Mouse (Mus musculus): ENCODE measurements around the gene Dck. TPM values are rescaled to one million over a fixed set of nuclear protein-coding genes. Genes with fewer than 3 reads are reported as not detected.

Dck gene
- polyA plus RNA-seq, 1 experiment from 2014 or later = 54.7 TPM

- no peak overlapping the region for H3K27ac ChIP-seq (ENCODE audit: low read depth, low read length)
- no peak overlapping the region for H3K4me2 ChIP-seq
- WGBS (ENCODE audit: insufficient replicate concordance) = 24% methylated on average over 4 of the region's 4 CpGs
- no peaks in the 10 kb centered on the region for H3K9me3 ChIP-seq (replicated peaks; ENCODE audit: control insufficient read depth, low read length)
- no peaks in the 10 kb centered on the region for H3K36me3 ChIP-seq (ENCODE audit: control insufficient read depth, insufficient read depth, low read length)
- peaks cover 2% of the 10 kb centered on the region; the same call in 1 of the 2 replicates for H3K4me1 ChIP-seq (ENCODE audit: control insufficient read depth, insufficient read depth, low read length)
- no peak overlapping the region for H3K4me3 ChIP-seq (ENCODE audit: low read depth, low read length)
- H3K27me3 ChIP-seq (ENCODE audit: control insufficient read depth, insufficient read depth, low read length) = no peaks in the 10 kb centered on the region
- ATAC-seq (replicated peaks; ENCODE audit: insufficient number of reproducible peaks, low FRiP score, low TSS enrichment) = no peak
- no peak overlapping the region for H3K9ac ChIP-seq (ENCODE audit: low read depth, low read length)
Observed at GRCm38 (mm10) chr5:88830880-88831279, 66.1 kb downstream of the Dck start.

DNA sequence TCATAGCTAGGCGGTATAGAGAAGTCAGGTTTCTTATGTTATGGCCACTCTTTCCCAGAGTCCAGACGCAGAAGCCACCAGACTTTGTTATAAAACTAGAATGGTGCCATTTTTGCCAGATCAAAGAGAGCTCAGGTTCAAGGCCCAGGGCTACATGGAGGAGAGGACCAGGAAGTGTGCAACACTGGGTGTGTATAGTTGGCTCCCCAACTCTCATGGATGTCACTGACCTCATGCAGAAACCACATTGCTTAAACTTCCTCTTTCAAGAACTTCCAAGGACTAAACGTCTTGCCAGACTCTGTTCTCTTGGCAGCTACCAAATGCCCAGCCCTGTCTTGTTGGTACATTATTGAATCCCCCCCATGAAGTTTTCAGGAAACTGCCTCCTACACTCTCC, 67.1 kb downstream of the Dck start:
- no peaks in the 10 kb centered on the region for H3K36me3 ChIP-seq (ENCODE audit: control insufficient read depth, insufficient read depth, low read length)
- H3K9ac ChIP-seq (ENCODE audit: low read depth, low read length) = no peak overlapping the region
- H3K27me3 ChIP-seq (ENCODE audit: control insufficient read depth, insufficient read depth, low read length) = no peaks in the 10 kb centered on the region
- H3K4me2 ChIP-seq = no peak overlapping the region
- H3K4me3 ChIP-seq (ENCODE audit: low read depth, low read length) = no peak overlapping the region
- H3K27ac ChIP-seq (ENCODE audit: low read depth, low read length) = no peak overlapping the region
- no peak for ATAC-seq (replicated peaks; ENCODE audit: insufficient number of reproducible peaks, low FRiP score, low TSS enrichment)
- peaks cover 2% of the 10 kb centered on the region; the same call in 1 of the 2 replicates for H3K4me1 ChIP-seq (ENCODE audit: control insufficient read depth, insufficient read depth, low read length)
- WGBS (ENCODE audit: insufficient replicate concordance) = 82% methylated on average over 3 of the region's 3 CpGs
- no peaks in the 10 kb centered on the region for H3K9me3 ChIP-seq (replicated peaks; ENCODE audit: control insufficient read depth, low read length)

Other genes starting within 250 kb of the Dck start
- gene Jchain, start 237.1 kb upstream of the Dck start, polyA plus RNA-seq (2014; fragmentation: Nextera tagmentation; extraction: Ambion mirVana) = 0.21 TPM in 1 of 2 replicates, not detected in the other
- 52.7 and 55.6 TPM in 2 replicates for gene Utp3, start 210.5 kb upstream of the Dck start, polyA plus RNA-seq (2014; fragmentation: Nextera tagmentation; extraction: Ambion mirVana)
- gene Rufy3, start 200.0 kb upstream of the Dck start, polyA plus RNA-seq (2014; fragmentation: Nextera tagmentation; extraction: Ambion mirVana) = 13.0 and 15.0 TPM in 2 replicates
- 72.7 and 77.2 TPM in 2 replicates for gene Grsf1, start 88.8 kb upstream of the Dck start, polyA plus RNA-seq (2014; fragmentation: Nextera tagmentation; extraction: Ambion mirVana)
- gene Mob1b, start 44.1 kb upstream of the Dck start, polyA plus RNA-seq (2014; fragmentation: Nextera tagmentation; extraction: Ambion mirVana) = 32.4 and 39.8 TPM in 2 replicates
- 2.9 and 3.4 TPM in 2 replicates for gene Slc4a4, start 121.8 kb downstream of the Dck start, polyA plus RNA-seq (2014; fragmentation: Nextera tagmentation; extraction: Ambion mirVana)

Data from heart, embryonic 11.5 days (tissue).